Comparison of ENCODE assay signal across 34 mouse cellular contexts in genomic region chr6:87970041-87970440, GRCm38 (mm10). TPM values are rescaled to one million over a fixed set of nuclear protein-coding genes. Genes with fewer than 3 reads are reported as not detected.
"Had no signal": no experiment of that assay in that cellular context is flagged by ENCODE, and none has a peak within 500 bp of the region (broad histone marks: within the 10 kb centered on the region; RNA-seq: fewer than 3 reads in every experiment).

No protein-coding gene starts in this region.

- H3K4me3 ChIP-seq: limb, embryonic 10.5 days; limb, embryonic 12.5 days; limb, embryonic 13.5 days; limb, embryonic 15.5 days; liver, embryonic 12.5 days; liver, embryonic 13.5 days; liver, embryonic 15.5 days; lung, embryonic 15.5 days; megakaryocyte, embryonic 14.5 days; midbrain, embryonic 10.5 days; midbrain, embryonic 12.5 days; midbrain, embryonic 13.5 days; midbrain, embryonic 15.5 days; myocyte; neural tube, embryonic 12.5 days; neural tube, embryonic 13.5 days had no signal

- H3K36me3 ChIP-seq: limb, embryonic 10.5 days; limb, embryonic 12.5 days; limb, embryonic 13.5 days; limb, embryonic 15.5 days; liver, embryonic 12.5 days; liver, embryonic 13.5 days; liver, embryonic 15.5 days; lung, embryonic 15.5 days; midbrain, embryonic 10.5 days; midbrain, embryonic 12.5 days; midbrain, embryonic 13.5 days; midbrain, embryonic 15.5 days; neural tube, embryonic 12.5 days; neural tube, embryonic 13.5 days had no signal

- H3K4me1 ChIP-seq: limb, embryonic 10.5 days; limb, embryonic 12.5 days; limb, embryonic 13.5 days; limb, embryonic 15.5 days; liver, embryonic 12.5 days; liver, embryonic 13.5 days; liver, embryonic 15.5 days; lung, embryonic 15.5 days; midbrain, embryonic 10.5 days; midbrain, embryonic 12.5 days; midbrain, embryonic 13.5 days; midbrain, embryonic 15.5 days; neural tube, embryonic 12.5 days; neural tube, embryonic 13.5 days had no signal

- H3K27ac ChIP-seq: limb, embryonic 10.5 days; limb, embryonic 12.5 days; limb, embryonic 13.5 days; limb, embryonic 15.5 days; liver, embryonic 12.5 days; liver, embryonic 13.5 days; liver, embryonic 14.5 days; liver, embryonic 15.5 days; lung, embryonic 15.5 days; macrophage; midbrain, embryonic 10.5 days; midbrain, embryonic 12.5 days; midbrain, embryonic 13.5 days; midbrain, embryonic 15.5 days; neural tube, embryonic 12.5 days; neural tube, embryonic 13.5 days had no signal

- DNase-seq: left cerebral cortex, postnatal 4 days; liver; liver, embryonic 13.5 days; liver, postnatal 0 days; lung, adult 18-20 months; lung, adult 2 months; lung, embryonic 14.5 days; lung, postnatal 10 days; lung, postnatal 14 days; lung, postnatal 36 days; midbrain, embryonic 14.5 days had no signal

- H3K27me3 ChIP-seq: limb, embryonic 12.5 days; limb, embryonic 13.5 days; limb, embryonic 15.5 days; liver, embryonic 13.5 days; lung, embryonic 15.5 days; midbrain, embryonic 12.5 days; midbrain, embryonic 13.5 days; midbrain, embryonic 15.5 days; neural tube, embryonic 13.5 days had no signal

- ATAC-seq: liver, embryonic 12.5 days; liver, postnatal 0 days; lung, postnatal 0 days; midbrain, embryonic 13.5 days; midbrain, embryonic 15.5 days; midbrain, embryonic 16.5 days had no signal

- H3K4me2 ChIP-seq: limb, embryonic 12.5 days; limb, embryonic 13.5 days; limb, embryonic 15.5 days; liver, embryonic 11.5 days; liver, embryonic 12.5 days; liver, embryonic 13.5 days; liver, embryonic 15.5 days; lung, embryonic 14.5 days; lung, embryonic 15.5 days; midbrain, embryonic 11.5 days; midbrain, embryonic 12.5 days; midbrain, embryonic 13.5 days; midbrain, embryonic 15.5 days; neural tube, embryonic 12.5 days; neural tube, embryonic 13.5 days had no signal

- H3K9ac ChIP-seq: limb, embryonic 12.5 days; limb, embryonic 13.5 days; limb, embryonic 15.5 days; liver, embryonic 12.5 days; liver, embryonic 13.5 days; liver, embryonic 14.5 days; liver, embryonic 15.5 days; liver, postnatal 0 days; lung, embryonic 14.5 days; lung, embryonic 15.5 days; midbrain, embryonic 12.5 days; midbrain, embryonic 13.5 days; midbrain, embryonic 15.5 days; neural tube, embryonic 12.5 days; neural tube, embryonic 13.5 days had no signal

- H3K9me3 ChIP-seq: limb, embryonic 10.5 days; limb, embryonic 12.5 days; limb, embryonic 13.5 days; limb, embryonic 15.5 days; liver, embryonic 12.5 days; liver, embryonic 13.5 days; liver, embryonic 15.5 days; lung, embryonic 15.5 days; megakaryocyte, embryonic 14.5 days; midbrain, embryonic 10.5 days; midbrain, embryonic 12.5 days; midbrain, embryonic 13.5 days; midbrain, embryonic 15.5 days; neural tube, embryonic 12.5 days; neural tube, embryonic 13.5 days had no signal

RNA-seq across cellular contexts. Expression of gene H1fx, which starts 11.4 kb away (rescaled TPM):
- total RNA-seq: liver, adult 2 months; monocyte, adult 5-6 weeks had no signal
